Mouse (Mus musculus): Measurements from ENCODE around the gene Apoh.

Apoh gene

DNA sequence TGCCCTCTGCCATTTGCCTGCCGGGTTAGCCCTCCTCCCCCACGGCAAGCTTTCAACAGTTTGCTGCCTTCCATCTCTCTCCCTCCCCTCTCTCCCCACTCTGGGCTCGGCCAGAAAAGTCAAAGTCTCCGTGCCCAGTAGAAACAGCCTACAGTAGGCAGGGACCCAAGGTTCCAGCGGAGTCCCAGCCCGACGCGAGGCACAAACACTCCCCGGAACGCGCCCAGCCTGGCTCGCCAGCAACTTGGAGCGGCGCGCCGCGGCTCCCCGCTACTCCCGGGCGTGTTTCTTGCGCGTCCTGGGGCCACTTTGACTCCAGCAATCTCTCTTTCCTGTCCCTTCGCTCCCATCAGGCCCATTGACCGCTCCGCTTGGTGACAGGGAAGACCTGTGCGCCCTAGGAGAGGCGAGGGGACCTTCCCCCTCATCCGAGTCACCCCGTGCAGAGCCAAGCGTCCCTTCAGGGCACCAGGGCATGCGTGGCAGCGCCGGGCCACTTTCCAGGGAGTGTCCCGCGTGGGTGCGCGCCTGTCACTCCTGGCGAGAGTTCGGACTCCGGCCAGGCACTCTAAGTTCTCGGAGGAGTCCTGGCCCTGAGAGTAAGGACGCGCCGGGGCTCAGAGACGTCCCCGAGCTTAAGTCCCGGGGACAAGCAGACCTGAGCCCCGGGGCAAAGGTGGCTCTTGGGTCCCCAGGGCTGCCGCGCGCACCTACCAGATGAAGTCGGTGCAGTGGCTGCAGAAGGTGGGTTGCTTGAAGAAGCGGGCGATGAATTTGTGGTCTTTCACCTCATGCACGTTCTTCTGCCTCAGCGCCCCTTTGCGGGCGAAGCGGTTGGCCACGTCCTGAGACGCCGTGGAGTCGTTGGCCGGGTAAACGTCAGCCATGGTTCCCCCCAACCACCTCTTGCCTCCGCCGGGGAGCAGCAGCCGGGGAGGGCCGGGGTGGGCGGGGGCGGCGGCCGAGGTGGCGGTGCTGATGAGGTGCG is at the start of gene Apoh:
Apoh (plus strand) TSS at position 574 of the 988 bp plus-strand sequence.
- in situ Hi-C loops (cut with MboI): no loop called here

DNA sequence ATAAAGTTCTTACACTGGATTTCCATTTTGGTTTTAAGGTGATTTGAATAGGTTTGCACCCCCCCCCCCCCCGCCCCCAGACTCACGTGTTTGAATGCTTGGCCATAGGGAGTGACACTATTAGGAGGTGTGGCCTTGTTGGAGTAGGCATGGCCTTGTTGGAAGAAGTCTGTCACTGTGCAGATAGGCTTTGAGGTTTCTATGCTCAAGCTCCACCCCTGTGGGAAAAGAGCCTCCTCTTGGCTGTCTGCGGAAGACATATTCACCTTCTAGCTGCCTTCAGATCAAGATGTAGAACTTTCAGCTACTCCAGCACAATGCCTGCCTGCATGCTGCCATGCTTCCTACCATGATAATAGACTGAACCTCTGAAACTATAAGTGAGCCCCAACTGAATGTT is 49.3 kb upstream of the Apoh start:
- in situ Hi-C loops (cut with MboI): no loop called here

DNA sequence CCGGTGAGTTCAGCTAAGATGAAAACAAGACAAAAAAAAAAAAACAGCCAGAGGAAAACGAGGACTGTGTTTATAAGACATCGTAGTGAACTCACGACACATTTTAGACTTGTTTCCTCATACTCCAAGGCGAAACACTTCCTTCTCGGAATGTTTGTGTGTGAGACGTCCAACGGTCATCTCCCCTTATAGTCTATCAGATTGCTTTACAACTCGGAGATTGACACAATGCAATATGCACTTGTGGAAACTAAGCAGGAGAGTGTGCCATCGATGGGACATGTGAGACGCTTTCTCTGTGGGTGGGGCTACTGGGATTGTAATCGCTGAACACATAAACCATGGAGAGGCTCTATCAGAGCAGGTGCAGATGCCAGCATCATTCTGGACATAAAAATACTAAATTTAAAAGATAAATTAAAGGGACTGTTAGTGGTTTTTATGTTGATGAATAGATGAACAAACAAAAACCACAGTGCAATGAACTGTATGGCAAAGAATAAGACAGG is 48.8 kb upstream of the Apoh start:
- in situ Hi-C loops (cut with MboI): no loop called here

DNA sequence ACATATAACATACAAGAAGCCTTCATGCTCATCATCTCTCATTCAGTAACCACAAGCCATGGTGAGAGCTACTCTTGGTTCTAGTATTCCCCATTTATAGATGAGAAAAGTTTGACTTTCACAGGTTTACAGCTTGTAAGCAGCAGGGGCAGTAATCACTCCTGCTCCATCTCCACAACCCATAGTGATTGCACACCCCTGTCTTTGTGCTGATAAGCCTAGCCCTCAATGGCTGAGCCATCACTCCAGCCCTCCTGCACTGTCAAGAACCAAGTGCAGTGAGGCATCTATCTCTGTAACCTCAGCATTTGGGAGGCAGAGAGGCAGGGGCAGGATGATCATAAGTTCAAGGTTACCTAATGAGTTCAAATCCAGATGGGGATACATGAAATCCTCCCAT is 47.8 kb upstream of the Apoh start:
- in situ Hi-C loops (cut with MboI): no loop called here

DNA sequence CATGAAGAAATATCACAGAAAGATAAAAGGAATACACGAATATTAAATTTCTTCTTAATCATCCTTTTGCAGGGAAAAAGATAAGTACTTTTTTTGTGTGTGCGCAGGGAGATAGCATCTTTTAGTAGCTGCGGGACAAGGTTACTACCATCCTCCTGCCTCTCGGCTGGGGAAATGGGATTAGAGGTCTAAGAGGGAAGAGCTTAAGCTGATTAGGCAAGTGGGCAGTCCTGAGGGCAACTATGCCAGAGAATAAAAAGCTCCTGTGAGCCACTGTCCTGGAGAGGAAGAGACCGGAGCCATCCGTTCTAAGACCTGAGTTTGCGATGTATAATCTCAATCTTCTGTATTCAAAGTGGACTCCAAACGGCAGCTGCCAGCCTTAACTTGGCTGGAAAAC is 45.2 kb upstream of the Apoh start:
- in situ Hi-C loops (cut with MboI): no loop called here

- in situ Hi-C loops (cut with MboI): no loop called here
Measured at GRCm38 (mm10) chr11:108299913-108300312, 43.2 kb upstream of the Apoh start.

DNA sequence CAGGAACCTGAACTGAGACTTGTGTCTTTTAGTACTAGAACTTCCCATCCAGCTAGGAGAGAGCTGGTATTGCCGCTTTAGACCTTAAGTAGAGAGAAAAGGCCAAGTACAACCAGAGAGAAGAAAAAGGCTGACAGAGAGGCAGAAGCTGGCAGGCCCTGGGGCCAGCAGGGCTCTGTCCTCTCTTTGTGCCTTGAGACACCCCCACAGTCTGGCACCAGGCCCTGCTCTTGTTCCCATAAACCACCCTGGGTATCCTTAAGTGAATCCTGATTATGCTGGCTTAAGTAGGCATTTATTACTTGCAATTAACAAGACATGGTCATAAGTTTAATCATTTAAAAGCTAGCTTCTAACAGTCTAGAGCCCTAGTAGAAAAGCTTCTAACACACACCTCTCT is 42.7 kb upstream of the Apoh start:
- in situ Hi-C loops (cut with MboI): no loop called here

DNA sequence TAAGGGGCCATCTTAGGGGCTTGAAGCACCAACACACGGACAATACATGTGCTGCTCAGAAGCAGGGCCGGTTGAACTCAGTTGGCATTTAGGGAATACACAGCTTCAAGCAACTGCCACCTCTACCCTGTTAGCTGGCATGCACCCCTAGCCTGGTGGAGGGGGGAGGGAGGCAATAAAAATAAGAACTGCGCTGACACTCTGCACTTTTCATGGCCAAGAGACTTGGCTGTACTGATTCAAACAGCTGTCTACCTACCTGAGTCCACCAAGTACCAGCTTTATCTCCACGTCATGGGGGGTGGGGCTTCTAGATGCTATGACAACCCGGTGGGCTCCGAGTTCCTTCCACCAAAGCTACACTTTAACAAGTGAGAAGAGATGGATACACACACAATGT is 42.1 kb upstream of the Apoh start:
- in situ Hi-C loops (cut with MboI): no loop called here

DNA sequence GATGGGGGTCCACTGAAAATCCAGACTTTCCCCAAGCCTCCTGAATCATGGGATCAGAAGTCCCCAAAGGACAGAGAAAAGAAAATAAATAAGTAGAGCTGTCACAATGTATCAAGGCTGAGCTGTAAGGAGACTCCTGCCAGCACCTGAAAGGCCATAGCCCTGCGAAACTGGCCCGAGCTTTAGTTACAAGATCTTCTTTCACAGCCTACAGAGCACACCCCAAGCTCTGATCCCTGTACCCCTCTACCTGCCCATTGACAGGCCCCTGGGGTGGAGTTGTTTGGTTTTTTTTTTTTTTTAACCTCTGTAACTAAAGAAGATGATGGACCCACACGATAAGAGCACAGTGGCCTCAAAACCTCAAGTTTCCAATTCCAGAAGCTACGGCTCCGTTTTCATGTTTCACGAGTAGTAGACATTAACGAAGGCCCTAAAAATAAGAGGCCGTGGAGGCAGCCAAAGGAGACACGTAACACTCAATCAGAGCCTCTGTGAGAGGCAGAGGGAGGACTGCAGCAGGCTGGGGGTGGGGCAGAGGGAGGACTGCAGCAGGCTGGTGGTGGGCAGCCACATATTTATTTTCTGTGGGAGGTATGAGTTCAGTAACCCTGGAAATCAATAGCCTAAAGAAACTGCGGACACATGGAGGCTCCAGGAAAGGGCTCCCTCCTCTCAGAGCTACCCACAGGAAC is 41.2 kb upstream of the Apoh start:
- in situ Hi-C loops (cut with MboI): no loop called here

DNA sequence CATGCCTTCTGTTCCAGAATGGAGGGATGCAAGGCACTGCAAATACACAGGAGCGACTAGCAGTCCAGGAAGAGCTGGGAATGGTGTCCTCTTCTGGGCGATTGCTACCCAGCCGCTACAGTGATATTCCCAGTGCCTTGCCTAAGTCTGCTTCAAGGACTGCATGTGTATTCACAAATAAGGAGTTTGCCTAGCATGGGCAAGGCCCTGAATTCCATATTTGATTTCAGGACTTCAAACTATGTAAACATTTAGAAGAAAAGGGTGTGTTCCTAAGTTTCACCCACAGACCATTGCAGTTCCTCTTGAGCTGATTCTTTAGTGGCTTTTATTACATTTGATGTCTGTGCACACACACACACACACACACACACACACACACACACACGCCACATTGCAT is 39.4 kb upstream of the Apoh start:
- in situ Hi-C loops (cut with MboI): no loop called here

DNA sequence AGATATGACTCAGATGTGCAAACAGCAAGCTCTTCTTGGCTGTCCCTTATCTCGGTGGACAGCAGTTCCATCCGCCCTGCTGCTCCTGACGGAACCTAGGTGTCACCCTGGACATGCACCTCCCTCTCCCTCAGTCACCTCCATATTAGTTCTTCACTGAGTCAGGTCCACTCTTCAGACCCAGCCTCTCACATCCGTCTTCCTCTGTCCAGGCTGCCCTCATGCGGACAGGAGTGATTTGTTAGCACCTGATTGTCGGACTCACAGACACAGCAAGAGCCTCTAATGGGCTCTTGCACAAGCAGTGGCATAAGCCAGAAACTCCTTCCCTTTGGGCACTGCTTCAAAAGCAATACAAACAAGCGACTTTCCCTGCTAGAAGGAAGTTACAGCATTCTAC is 35.9 kb upstream of the Apoh start:
- in situ Hi-C loops (cut with MboI): no loop called here

DNA sequence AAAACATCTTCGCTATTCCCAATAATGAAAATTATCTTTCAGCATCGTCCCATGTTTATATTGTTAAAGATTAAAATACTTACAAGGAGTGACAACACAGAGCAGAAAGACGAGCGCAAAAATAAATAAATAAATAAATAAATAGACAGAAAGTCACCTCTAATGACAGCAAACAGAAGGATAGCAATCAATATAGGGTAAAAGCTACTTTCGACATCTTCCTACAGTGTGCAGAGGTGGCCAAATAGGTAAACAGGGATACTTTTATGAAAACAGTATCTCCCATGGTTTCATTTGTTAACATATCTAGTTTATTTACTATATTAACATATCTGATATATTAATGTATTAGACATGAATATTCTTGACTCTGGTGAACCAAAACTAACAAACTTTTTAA is 34.9 kb upstream of the Apoh start:
- in situ Hi-C loops (cut with MboI): no loop called here

GRCm38 (mm10) chr11:108309791-108310190 is 33.4 kb upstream of the Apoh start:
- in situ Hi-C loops (cut with MboI): no loop called here

GRCm38 (mm10) chr11:108311912-108312311 is 31.2 kb upstream of the Apoh start:
- in situ Hi-C loops (cut with MboI): no loop called here

DNA sequence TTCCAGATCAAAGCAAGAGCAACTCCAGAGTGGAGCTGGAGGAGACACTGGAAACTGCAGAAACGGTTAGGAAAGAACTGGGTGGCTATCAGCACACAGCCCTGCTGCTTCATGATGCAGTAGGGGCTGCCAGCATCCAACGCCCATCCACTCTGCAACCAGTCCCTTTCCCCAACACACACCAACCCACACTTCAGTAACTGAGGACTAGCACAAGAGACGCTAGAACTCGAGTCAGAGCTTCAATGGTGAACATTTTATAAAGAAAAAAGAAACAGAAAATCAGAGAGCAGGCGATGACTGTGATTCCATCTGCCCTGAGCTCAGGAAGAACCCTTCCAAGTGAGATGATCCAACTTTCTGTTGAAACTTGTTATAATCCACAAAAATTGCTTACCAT is 30.6 kb upstream of the Apoh start:
- in situ Hi-C loops (cut with MboI): no loop called here

DNA sequence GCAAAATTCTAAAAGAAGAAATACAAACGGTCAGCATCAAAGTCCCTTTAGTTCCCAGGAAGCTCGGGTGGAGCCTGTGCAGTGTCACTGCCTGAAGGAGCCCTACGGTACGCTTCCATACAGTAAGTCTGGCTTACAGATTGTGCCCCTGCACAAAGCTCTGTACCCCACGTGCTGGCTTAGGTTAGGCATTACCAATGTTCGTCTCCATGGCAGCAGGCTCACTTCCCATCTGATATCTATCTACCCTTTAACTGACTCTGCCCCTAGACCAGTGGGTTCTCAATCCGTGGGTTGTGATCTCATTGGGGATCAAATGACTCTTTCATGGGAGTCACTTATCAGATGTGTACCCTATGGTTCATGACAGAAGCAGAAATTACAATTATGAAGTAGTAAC is 27.4 kb upstream of the Apoh start:
- in situ Hi-C loops (cut with MboI): no loop called here

- in situ Hi-C loops (cut with MboI): no loop called here
Measured at GRCm38 (mm10) chr11:108317878-108318277, 25.3 kb upstream of the Apoh start.

GRCm38 (mm10) chr11:108319162-108319561 is 24.0 kb upstream of the Apoh start:
- in situ Hi-C loops (cut with MboI): no loop called here

GRCm38 (mm10) chr11:108320561-108320960 is 22.6 kb upstream of the Apoh start:
- in situ Hi-C loops (cut with MboI): no loop called here

DNA sequence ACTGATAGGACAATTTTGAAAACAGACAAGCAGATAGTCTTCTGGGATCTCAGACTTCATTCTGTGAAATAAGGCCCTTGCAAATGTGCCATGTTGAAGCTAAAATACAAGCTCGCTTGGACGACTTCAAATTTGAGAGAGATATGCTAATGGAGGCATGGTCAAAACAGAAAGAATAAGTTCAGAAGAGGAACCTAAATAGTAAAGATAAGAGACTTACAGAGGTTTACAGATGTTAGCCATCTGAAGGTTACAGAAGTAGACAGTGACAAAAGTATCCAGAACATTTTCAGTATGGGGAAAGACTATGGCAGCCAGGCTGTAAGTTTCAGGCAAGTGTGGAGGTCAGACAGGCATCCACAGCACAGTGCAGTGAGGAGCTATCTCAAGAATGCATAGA is 21.0 kb upstream of the Apoh start:
- in situ Hi-C loops (cut with MboI): no loop called here

DNA sequence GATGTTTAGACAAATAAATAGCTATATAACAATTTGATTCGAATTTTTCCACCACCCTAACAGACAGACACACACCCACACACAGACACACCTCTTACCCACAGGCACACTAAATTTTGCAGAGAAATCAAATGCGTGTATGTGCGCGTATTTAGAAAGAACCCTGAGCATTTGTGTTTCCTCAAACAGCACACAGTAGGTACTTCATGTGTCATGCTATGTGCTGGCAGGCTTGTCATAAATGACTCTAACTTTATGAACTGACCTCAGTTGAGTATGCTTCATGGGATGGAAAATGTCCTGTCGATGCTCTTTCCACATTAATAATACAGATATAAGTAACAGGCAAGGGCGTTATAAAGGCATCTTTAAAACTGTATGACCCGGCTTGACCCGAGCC is 17.2 kb upstream of the Apoh start:
- in situ Hi-C loops (cut with MboI): no loop called here

GRCm38 (mm10) chr11:108330818-108331217 is 12.3 kb upstream of the Apoh start:
- in situ Hi-C loops (cut with MboI): no loop called here

DNA sequence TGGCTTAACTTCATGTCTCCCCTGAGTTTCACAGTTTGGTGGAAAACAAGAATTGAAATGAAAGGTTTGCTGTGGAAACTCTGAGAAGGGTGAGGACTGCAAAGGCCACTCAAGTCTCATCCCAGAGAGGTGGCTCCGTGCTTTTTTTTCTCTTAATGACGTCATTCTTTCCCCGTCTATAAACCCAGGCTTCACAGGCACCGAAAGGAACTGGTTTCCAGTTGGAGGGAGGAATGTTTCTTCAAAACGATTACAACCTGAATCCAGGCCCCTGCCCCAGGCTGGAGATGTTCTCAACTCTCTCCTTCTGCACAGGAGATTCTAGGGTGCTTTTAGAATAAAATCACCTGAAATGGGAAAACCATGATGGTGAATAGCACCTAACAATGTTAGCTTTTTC is 10.1 kb upstream of the Apoh start:
- in situ Hi-C loops (cut with MboI): no loop called here

Measured in mature B cell (primary cell).